Mouse (Mus musculus) stomach, adult 2 months (tissue): ENCODE data around the gene Gm4779. TPM values are rescaled to one million over a fixed set of nuclear protein-coding genes. Genes with fewer than 3 reads are reported as not detected.

Experiments used
- polyA plus RNA-seq: library from polyadenylated mRNA; depleted of rRNA; stranded (reverse); fragments of >200 nt; gene quantifications from 2 replicates; pipeline ENCODE4 v1.2.3, GENCODE M21; 2012; rRNA removed

Gene Gm4779
- polyA plus RNA-seq, result 0.11 TPM in 1 of 2 replicates, not detected in the other

GRCm38 (mm10) chrX:101794342-101794741, at the start of gene Gm4779, which contains the start of gene 8030474K03Rik:
Gm4779 (minus strand) TSS chrX:101794423.
8030474K03Rik (plus strand) TSS chrX:101794656.

Other genes starting within 250 kb of the Gm4779 start
- 3.6 and 8.0 TPM in 2 replicates for gene Ogt, start 154.4 kb downstream of the Gm4779 start, polyA plus RNA-seq
- gene Cxcr3, start 60.2 kb downstream of the Gm4779 start, polyA plus RNA-seq, result 0.67 and 0.69 TPM in 2 replicates
- gene 8030474K03Rik, start 233 bp upstream of the Gm4779 start, polyA plus RNA-seq, result not detected in 2 replicates
- 0.38 and 1.3 TPM in 2 replicates for gene Nhsl2, start 55.0 kb upstream of the Gm4779 start, polyA plus RNA-seq